ENCODE assay signal across 20 mouse cellular contexts in the genomic region with DNA sequence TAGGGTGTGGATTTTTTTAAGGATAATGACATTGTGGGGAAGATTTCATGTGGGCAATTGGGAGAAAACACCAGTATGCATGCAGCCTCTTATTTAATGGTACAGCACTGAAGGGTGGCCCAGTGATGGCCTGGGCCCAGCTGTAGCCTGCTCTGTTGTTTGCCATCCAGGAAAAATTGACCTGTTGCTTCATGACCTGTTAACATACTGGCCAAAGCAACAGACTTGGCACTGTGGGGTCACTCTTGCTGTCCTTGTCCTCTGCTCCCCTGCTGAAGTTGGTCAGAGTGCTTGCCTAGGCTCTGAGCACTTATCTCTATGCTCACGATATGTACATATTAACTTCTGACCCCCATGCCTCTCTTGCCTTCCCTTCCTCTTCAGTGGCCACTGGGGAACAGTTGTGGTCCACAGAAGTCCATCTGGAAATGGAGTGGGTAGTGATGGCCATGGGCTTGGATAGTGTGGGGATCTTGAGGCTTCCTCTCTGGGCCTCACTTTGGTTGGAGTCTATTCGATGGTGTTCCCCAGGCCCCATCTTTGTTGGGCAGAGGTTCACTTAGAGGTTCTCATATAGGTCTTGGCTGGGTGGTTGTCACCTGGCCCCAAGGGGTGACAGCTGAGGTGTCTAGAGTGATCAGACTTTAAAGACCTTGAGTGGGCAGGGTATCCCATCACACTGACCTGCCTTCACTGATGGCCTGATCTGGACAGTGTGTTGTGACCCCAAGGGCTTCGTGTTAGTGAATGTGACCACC.
DNase-seq lines count a peak whose midpoint lies in the region; ATAC-seq lines count a peak whose summit lies in the region.
"Had no signal": no experiment of that assay in that cellular context is flagged by ENCODE, and none has a peak within 500 bp of the region (broad histone marks: within the 10 kb centered on the region; RNA-seq: fewer than 3 reads in every experiment).

No protein-coding gene starts in this region.

- peak; percentile 64 for DNase-seq in heart, embryonic 10.5 days (ENCODE audit: low spot score)
- DNase-seq in heart, postnatal 4 days = no peak
- peak; percentile 9 for DNase-seq in midbrain, embryonic 10.5 days (ENCODE audit: low spot score)
- peak; percentile 18 for DNase-seq in liver, embryonic 11.5 days (ENCODE audit: low spot score)
- DNase-seq in kidney, adult 9 months = no peak
- DNase-seq in spleen, adult 12 weeks (ENCODE audit: low spot score) = no peak
- DNase-seq: cerebellum, adult 18-20 months; cerebellum, postnatal 14 days; gastrocnemius, adult 2 months; kidney, postnatal 36 days; thymus, postnatal 25 days had no signal

- H3K4me1 ChIP-seq in heart, embryonic 10.5 days = peaks cover 6% of the 10 kb centered on the region; the same call in 1 of the 2 replicates
- peaks cover 7% of the 10 kb centered on the region for H3K4me1 ChIP-seq in midbrain, embryonic 10.5 days
- H3K4me1 ChIP-seq in midbrain, embryonic 16.5 days (ENCODE audit: control insufficient read depth, insufficient read depth, low read length) = no peaks in the 10 kb centered on the region
- no peaks in the 10 kb centered on the region for H3K4me1 ChIP-seq in liver, embryonic 11.5 days (replicated peaks; ENCODE audit: control insufficient read depth, insufficient read depth, low read length)
- no peaks in the 10 kb centered on the region for H3K4me1 ChIP-seq in liver, embryonic 16.5 days (ENCODE audit: control insufficient read depth, low read depth, low read length)
- H3K4me1 ChIP-seq: embryonic facial prominence, embryonic 12.5 days; kidney, embryonic 15.5 days had no signal

- no peak overlapping the region for H3K4me3 ChIP-seq in heart, embryonic 10.5 days
- no peak overlapping the region for H3K4me3 ChIP-seq in midbrain, embryonic 10.5 days
- H3K4me3 ChIP-seq in midbrain, embryonic 16.5 days (ENCODE audit: low read depth, low read length) = no peak overlapping the region
- no peak overlapping the region for H3K4me3 ChIP-seq in liver, embryonic 11.5 days (ENCODE audit: low read depth, low read length)
- H3K4me3 ChIP-seq in liver, embryonic 16.5 days (ENCODE audit: low read depth, low read length) = no peak overlapping the region
- H3K4me3 ChIP-seq: embryonic facial prominence, embryonic 12.5 days; forebrain, embryonic 12.5 days; gastrocnemius, adult 2 months; hindbrain, embryonic 12.5 days; kidney, embryonic 15.5 days had no signal

- no peaks in the 10 kb centered on the region for H3K9me3 ChIP-seq in heart, embryonic 10.5 days
- H3K9me3 ChIP-seq in midbrain, embryonic 10.5 days (replicated peaks) = no peaks in the 10 kb centered on the region
- no peaks in the 10 kb centered on the region for H3K9me3 ChIP-seq in midbrain, embryonic 16.5 days (replicated peaks; ENCODE audit: control insufficient read depth, low read length, poor library complexity, severe bottlenecking)
- H3K9me3 ChIP-seq in liver, embryonic 11.5 days (ENCODE audit: control insufficient read depth, low read length) = no peaks in the 10 kb centered on the region
- H3K9me3 ChIP-seq in liver, embryonic 16.5 days (replicated peaks; ENCODE audit: control insufficient read depth, low read length) = no peaks in the 10 kb centered on the region
- H3K9me3 ChIP-seq: embryonic facial prominence, embryonic 12.5 days; forebrain, embryonic 12.5 days; hindbrain, embryonic 12.5 days; kidney, embryonic 15.5 days had no signal

- no peak overlapping the region for H3K27ac ChIP-seq in heart, embryonic 10.5 days
- H3K27ac ChIP-seq in midbrain, embryonic 10.5 days (replicated peaks) = 0 out of 2 replicates have a peak overlapping the region, but pooled peaks have one; percentile 43
- no peak overlapping the region for H3K27ac ChIP-seq in midbrain, embryonic 16.5 days (ENCODE audit: low read length)
- no peak overlapping the region for H3K27ac ChIP-seq in liver, embryonic 11.5 days (ENCODE audit: low read depth, low read length)
- no peak overlapping the region for H3K27ac ChIP-seq in liver, embryonic 16.5 days (ENCODE audit: low read length)
- H3K27ac ChIP-seq: embryonic facial prominence, embryonic 12.5 days; forebrain, embryonic 12.5 days; gastrocnemius, adult 2 months; hindbrain, embryonic 12.5 days; kidney, embryonic 15.5 days had no signal

- H3K36me3 ChIP-seq in heart, embryonic 10.5 days = peaks cover 13% of the 10 kb centered on the region; the same call in 1 of the 2 replicates
- H3K36me3 ChIP-seq in midbrain, embryonic 10.5 days = no peaks in the 10 kb centered on the region
- H3K36me3 ChIP-seq in midbrain, embryonic 16.5 days (ENCODE audit: control insufficient read depth, insufficient read depth, low read length) = no peaks in the 10 kb centered on the region
- H3K36me3 ChIP-seq in liver, embryonic 11.5 days (ENCODE audit: control insufficient read depth, insufficient read depth, low read length) = no peaks in the 10 kb centered on the region
- H3K36me3 ChIP-seq in liver, embryonic 16.5 days (ENCODE audit: control insufficient read depth, insufficient read depth) = no peaks in the 10 kb centered on the region
- H3K36me3 ChIP-seq: embryonic facial prominence, embryonic 12.5 days; forebrain, embryonic 12.5 days; hindbrain, embryonic 12.5 days; kidney, embryonic 15.5 days had no signal

- no peak overlapping the region for H3K4me2 ChIP-seq in midbrain, embryonic 16.5 days (ENCODE audit: low read length)
- no peak overlapping the region for H3K4me2 ChIP-seq in liver, embryonic 11.5 days
- no peak overlapping the region for H3K4me2 ChIP-seq in liver, embryonic 16.5 days (ENCODE audit: low read depth, low read length)
- H3K4me2 ChIP-seq: embryonic facial prominence, embryonic 12.5 days; forebrain, embryonic 12.5 days; heart, embryonic 11.5 days; hindbrain, embryonic 12.5 days; kidney, embryonic 15.5 days; midbrain, embryonic 11.5 days had no signal

- no peak for ATAC-seq in midbrain, embryonic 16.5 days
- no peak for ATAC-seq in liver, embryonic 11.5 days (replicated peaks; ENCODE audit: low FRiP score)
- ATAC-seq in liver, embryonic 16.5 days (ENCODE audit: low read depth) = peak; percentile 77
- ATAC-seq: lung, postnatal 0 days had no signal

- no peak overlapping the region for H3K9ac ChIP-seq in midbrain, embryonic 16.5 days (ENCODE audit: low read depth, low read length)
- no peak overlapping the region for H3K9ac ChIP-seq in liver, embryonic 11.5 days (ENCODE audit: low read depth, low read length)
- H3K9ac ChIP-seq in liver, embryonic 16.5 days (ENCODE audit: low read depth, low read length) = no peak overlapping the region
- H3K9ac ChIP-seq: embryonic facial prominence, embryonic 12.5 days; forebrain, embryonic 12.5 days; hindbrain, embryonic 12.5 days; kidney, embryonic 15.5 days had no signal

- peaks cover 10% of the 10 kb centered on the region for H3K27me3 ChIP-seq in heart, embryonic 10.5 days (ENCODE audit: insufficient read depth, poor library complexity, severe bottlenecking)
- no peaks in the 10 kb centered on the region; the same call in 1 of the 2 replicates for H3K27me3 ChIP-seq in midbrain, embryonic 10.5 days (ENCODE audit: low read depth, poor library complexity, severe bottlenecking)
- no peaks in the 10 kb centered on the region for H3K27me3 ChIP-seq in midbrain, embryonic 16.5 days (ENCODE audit: control insufficient read depth, insufficient read depth, low read depth, low read length)
- H3K27me3 ChIP-seq in liver, embryonic 11.5 days (replicated peaks; ENCODE audit: control insufficient read depth, insufficient read depth, low read length) = no peaks in the 10 kb centered on the region
- no peaks in the 10 kb centered on the region for H3K27me3 ChIP-seq in liver, embryonic 16.5 days (ENCODE audit: control insufficient read depth, insufficient read depth, low read depth, low read length)
- H3K27me3 ChIP-seq: embryonic facial prominence, embryonic 12.5 days; hindbrain, embryonic 12.5 days; kidney, embryonic 15.5 days had no signal

- WGBS in heart, embryonic 10.5 days = 86% methylated on average over 3 of the region's 3 CpGs
- WGBS in midbrain, embryonic 10.5 days = 84% methylated on average over 3 of the region's 3 CpGs
- WGBS in midbrain, embryonic 16.5 days = 94% methylated on average over 3 of the region's 3 CpGs
- 86% methylated on average over 3 of the region's 3 CpGs for WGBS in liver, embryonic 11.5 days
- 57% methylated on average over 3 of the region's 3 CpGs for WGBS in liver, embryonic 16.5 days (ENCODE audit: insufficient replicate concordance)

Comparison
In these comparisons a context has a peak if more than half of its experiments do, and no peak if none do; other contexts are left out.
1. DNase-seq: peak in heart, embryonic 10.5 days (single experiment), midbrain, embryonic 10.5 days (single experiment) and liver, embryonic 11.5 days (single experiment); none in heart, postnatal 4 days (single experiment), kidney, adult 9 months (single experiment) and spleen, adult 12 weeks (single experiment).